Comparison of ENCODE assay signal across 1 mouse cellular context in genomic region chr11:69114621-69115020, GRCm38 (mm10).
A peak's percentile ranks its signal among the peaks of the same experiment; 100 is the strongest.
TF ChIP-seq lines count a peak whose summit lies in the region.

No protein-coding gene starts in this region.

TF ChIP-seq in MEL, 35 proteins besides CTCF, POLR2A, EP300 and RAD21:
- TF ChIP-seq JUND (IDR thresholded peaks at IDR 0.05; ENCODE audit: low read depth, low read length) (peak; percentile 62; the same call in 1 of the 2 replicates), GATA1 (IDR thresholded peaks at IDR 0.05; ENCODE audit: low read depth, low read length) (no peak)
